23 mouse cellular contexts compared by ENCODE assay signal in the genomic region with DNA sequence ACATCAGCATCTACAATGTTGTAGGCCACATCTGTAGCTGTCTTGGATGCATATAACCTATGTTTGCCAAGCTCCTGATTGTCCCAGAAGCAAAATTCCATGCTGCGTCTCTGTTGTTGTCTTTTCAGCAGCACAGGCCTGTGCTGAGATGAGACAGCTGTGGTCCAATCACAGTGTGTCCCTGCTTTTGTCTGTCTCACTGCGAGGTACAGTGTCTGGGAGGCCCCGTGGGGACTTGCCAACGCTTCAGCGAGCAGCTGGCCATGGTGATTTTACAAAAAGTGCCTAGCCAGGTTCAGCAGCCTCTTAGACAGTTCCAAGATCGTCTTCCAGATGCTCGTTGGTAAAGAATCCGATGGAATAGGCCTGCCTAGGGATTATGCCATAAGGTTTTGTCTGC.
DNase-seq lines count a peak whose midpoint lies in the region; ATAC-seq and TF ChIP-seq lines count a peak whose summit lies in the region.
"Had no signal": no experiment of that assay in that cellular context is flagged by ENCODE, and none has a peak within 500 bp of the region (broad histone marks: within the 10 kb centered on the region; RNA-seq: fewer than 3 reads in every experiment).

No protein-coding gene starts in this region.

- no peak for DNase-seq in hindbrain, postnatal 0 days (ENCODE audit: low spot score)
- no peak for DNase-seq in testis, postnatal 10 days (ENCODE audit: low spot score)
- no peak for DNase-seq in embryo, embryonic 10.5 days (ENCODE audit: low spot score)
- DNase-seq: adrenal gland, postnatal 10 days; cerebellum, adult 9-10 months; heart, postnatal 14 days; kidney, adult 9 months; kidney, postnatal 4 days; lung, postnatal 14 days; midbrain, embryonic 14.5 days had no signal

- H3K27me3 ChIP-seq in hindbrain, embryonic 12.5 days: no peaks in the 10 kb centered on the region
- H3K27me3 ChIP-seq in hindbrain, postnatal 0 days (ENCODE audit: insufficient read depth, low read length): no peaks in the 10 kb centered on the region
- H3K27me3 ChIP-seq in testis, adult 2 months (ENCODE audit: control insufficient read depth, insufficient read depth, low read length): no peaks in the 10 kb centered on the region
- no peaks in the 10 kb centered on the region for H3K27me3 ChIP-seq in kidney, embryonic 16.5 days (ENCODE audit: insufficient read depth, low read length)
- H3K27me3 ChIP-seq: embryonic facial prominence, embryonic 12.5 days; forebrain, embryonic 13.5 days; heart, embryonic 13.5 days; intestine, embryonic 15.5 days; neural tube, embryonic 12.5 days had no signal

- TF ChIP-seq POLR2A in testis, adult 2 months (IDR thresholded peaks at IDR 0.05; ENCODE audit: control insufficient read depth, low read depth, low read length): no peak
- TF ChIP-seq POLR2A in cortical plate, adult 2 months (IDR thresholded peaks at IDR 0.05; ENCODE audit: extremely low read depth, insufficient read depth, low read length): no peak

- ATAC-seq in hindbrain, embryonic 12.5 days (ENCODE audit: low FRiP score): peak; percentile 56; the same call in 1 of the 2 replicates
- no peak for ATAC-seq in hindbrain, postnatal 0 days
- no peak for ATAC-seq in kidney, embryonic 16.5 days (ENCODE audit: low FRiP score, low TSS enrichment)
- ATAC-seq: forebrain, embryonic 13.5 days; intestine, embryonic 15.5 days had no signal

- no peaks in the 10 kb centered on the region for H3K36me3 ChIP-seq in hindbrain, embryonic 12.5 days
- no peaks in the 10 kb centered on the region for H3K36me3 ChIP-seq in hindbrain, postnatal 0 days (ENCODE audit: insufficient read depth, low read length)
- H3K36me3 ChIP-seq in testis, adult 2 months (ENCODE audit: control insufficient read depth, insufficient read depth, low read length): no peaks in the 10 kb centered on the region
- H3K36me3 ChIP-seq in kidney, embryonic 16.5 days (ENCODE audit: insufficient read depth, low read length): no peaks in the 10 kb centered on the region
- H3K36me3 ChIP-seq: embryonic facial prominence, embryonic 12.5 days; heart, embryonic 13.5 days; intestine, embryonic 15.5 days; neural tube, embryonic 12.5 days had no signal

- H3K4me2 ChIP-seq in hindbrain, embryonic 12.5 days (replicated peaks): no peak overlapping the region
- no peak overlapping the region for H3K4me2 ChIP-seq in hindbrain, postnatal 0 days (ENCODE audit: low read depth, low read length)
- H3K4me2 ChIP-seq in kidney, embryonic 16.5 days (replicated peaks; ENCODE audit: low read depth, low read length): no peak overlapping the region
- H3K4me2 ChIP-seq: embryonic facial prominence, embryonic 12.5 days; forebrain, embryonic 13.5 days; heart, embryonic 13.5 days; hindbrain, embryonic 14.5 days; intestine, embryonic 15.5 days; neural tube, embryonic 12.5 days had no signal

- H3K4me1 ChIP-seq in hindbrain, embryonic 12.5 days: peaks cover 5% of the 10 kb centered on the region
- H3K4me1 ChIP-seq in hindbrain, postnatal 0 days (ENCODE audit: insufficient read depth, low read length): peaks cover 4% of the 10 kb centered on the region; the same call in 1 of the 2 replicates
- peaks cover 15% of the 10 kb centered on the region for H3K4me1 ChIP-seq in testis, adult 2 months (ENCODE audit: control insufficient read depth, insufficient read depth, low read length)
- peaks cover 12% of the 10 kb centered on the region for H3K4me1 ChIP-seq in cortical plate, adult 2 months (ENCODE audit: control insufficient read depth, insufficient read depth, low read length)
- H3K4me1 ChIP-seq in kidney, embryonic 16.5 days (ENCODE audit: insufficient read depth, low read length): peaks cover 5% of the 10 kb centered on the region; the same call in 1 of the 2 replicates

- no peak overlapping the region for H3K9ac ChIP-seq in hindbrain, embryonic 12.5 days
- H3K9ac ChIP-seq in hindbrain, postnatal 0 days (replicated peaks; ENCODE audit: low read length): no peak overlapping the region
- no peak overlapping the region for H3K9ac ChIP-seq in kidney, embryonic 16.5 days (replicated peaks; ENCODE audit: low read length)
- H3K9ac ChIP-seq: embryonic facial prominence, embryonic 12.5 days; forebrain, embryonic 13.5 days; heart, embryonic 13.5 days; hindbrain, embryonic 14.5 days; intestine, embryonic 15.5 days; neural tube, embryonic 12.5 days had no signal

- H3K27ac ChIP-seq in hindbrain, embryonic 12.5 days: no peak overlapping the region
- no peak overlapping the region for H3K27ac ChIP-seq in hindbrain, postnatal 0 days
- H3K27ac ChIP-seq in testis, adult 2 months (ENCODE audit: control insufficient read depth, insufficient read depth, low read depth, low read length): peak overlapping the region; percentile 72
- peak overlapping the region; percentile 3 for H3K27ac ChIP-seq in cortical plate, adult 2 months (ENCODE audit: insufficient read depth, low read length)
- H3K27ac ChIP-seq in kidney, embryonic 16.5 days (ENCODE audit: low read length): no peak overlapping the region
- H3K27ac ChIP-seq: embryonic facial prominence, embryonic 12.5 days; forebrain, embryonic 13.5 days; heart, embryonic 13.5 days; hindbrain, embryonic 14.5 days; intestine, embryonic 15.5 days; neural tube, embryonic 12.5 days; stomach, postnatal 0 days had no signal

- 56% methylated on average over 8 of the region's 8 CpGs for whole genome bisulfite sequencing in hindbrain, embryonic 12.5 days
- 33% methylated on average over 8 of the region's 8 CpGs for WGBS in hindbrain, postnatal 0 days
- 56% methylated on average over 8 of the region's 8 CpGs for WGBS in kidney, embryonic 16.5 days

- H3K4me3 ChIP-seq in hindbrain, embryonic 12.5 days: no peak overlapping the region
- H3K4me3 ChIP-seq in hindbrain, postnatal 0 days (ENCODE audit: low read length): no peak overlapping the region
- peak overlapping the region; percentile 52; the same call in 1 of the 2 replicates for H3K4me3 ChIP-seq in testis, adult 2 months (ENCODE audit: control insufficient read depth, low read depth, low read length)
- no peak overlapping the region for H3K4me3 ChIP-seq in cortical plate, adult 2 months (ENCODE audit: insufficient read depth, low read length)
- H3K4me3 ChIP-seq in kidney, embryonic 16.5 days (ENCODE audit: low read length): no peak overlapping the region
- H3K4me3 ChIP-seq: embryonic facial prominence, embryonic 12.5 days; erythroblast, embryonic 14.5 days; forebrain, embryonic 13.5 days; heart, embryonic 13.5 days; intestine, embryonic 15.5 days; neural tube, embryonic 12.5 days had no signal

- no peaks in the 10 kb centered on the region for H3K9me3 ChIP-seq in hindbrain, embryonic 12.5 days (replicated peaks)
- no peaks in the 10 kb centered on the region for H3K9me3 ChIP-seq in hindbrain, postnatal 0 days (ENCODE audit: low read length)
- H3K9me3 ChIP-seq in kidney, embryonic 16.5 days (ENCODE audit: low read length): no peaks in the 10 kb centered on the region
- H3K9me3 ChIP-seq: embryonic facial prominence, embryonic 12.5 days; forebrain, embryonic 13.5 days; heart, embryonic 13.5 days; intestine, embryonic 15.5 days; megakaryocyte, embryonic 14.5 days; neural tube, embryonic 12.5 days had no signal

- TF ChIP-seq CTCF in hindbrain, postnatal 0 days (IDR thresholded peaks at IDR 0.05; ENCODE audit: low read depth): no peak
- TF ChIP-seq CTCF in testis, adult 2 months (IDR thresholded peaks at IDR 0.05; ENCODE audit: control insufficient read depth, insufficient read depth, insufficient replicate concordance, low read depth, low read length): no peak
- no peak for TF ChIP-seq CTCF in cortical plate, adult 2 months (IDR thresholded peaks at IDR 0.05; ENCODE audit: extremely low read depth, insufficient read depth, low read length)

Comparison
In these comparisons a context has a peak if more than half of its experiments do, and no peak if none do; other contexts are left out.
1. H3K27ac ChIP-seq: peak in testis, adult 2 months (single experiment) and cortical plate, adult 2 months (single experiment); none in hindbrain, embryonic 12.5 days (single experiment), hindbrain, postnatal 0 days (single experiment) and kidney, embryonic 16.5 days (single experiment).